Mouse (Mus musculus) liver, adult 2 months (tissue): ENCODE measurements at regions not wholly inside any gene's neighbourhood (a gene's known extent, or its start where the extent isn't known, plus 50 kb on each side); places are given as distances from the start of the nearest gene placed in this dataset.

Experiments used
- DNase-seq: peaks from one replicate; pipeline ENCODE4 v3.0.0-alpha.2; 2011; ENCODE audit warnings: low read depth, low spot score; ENCODE audit errors: extremely low read depth
- H3K27ac ChIP-seq: fragments of 200-500 bp; replicated peaks from 2 replicates; pipeline ENCODE4 v1.5.1; 2012; ENCODE audit warnings: low read depth, mild to moderate bottlenecking, control low read depth, inconsistent platforms, low read length; ENCODE audit not compliant: insufficient read depth
- H3K27me3 ChIP-seq: fragments of 200-500 bp; 2 replicates; pipeline ENCODE4 v1.6.1; 2012; ENCODE audit warnings: mild to moderate bottlenecking, moderate library complexity, low read length, inconsistent platforms; ENCODE audit not compliant: control insufficient read depth, insufficient read depth
- H3K36me3 ChIP-seq: fragments of 200-500 bp; 2 replicates; pipeline ENCODE4 v1.6.1; 2012; ENCODE audit warnings: low read length, inconsistent platforms; ENCODE audit not compliant: control insufficient read depth, insufficient read depth
- H3K4me1 ChIP-seq: fragments of 200-500 bp; 2 replicates; pipeline ENCODE4 v1.6.1; 2011; ENCODE audit warnings: low read length; ENCODE audit not compliant: control insufficient read depth, insufficient read depth
- H3K4me3 ChIP-seq: fragments of 200-500 bp; 2 replicates; pipeline ENCODE4 v1.5.1; 2011; ENCODE audit warnings: low read depth, mild to moderate bottlenecking, control low read depth, low read length, moderate library complexity; ENCODE audit not compliant: insufficient read depth
- H3K79me2 ChIP-seq: fragments of 200-500 bp; 2 replicates; pipeline ENCODE4 v1.6.1; 2012; ENCODE audit warnings: inconsistent platforms, mild to moderate bottlenecking, low read length, moderate library complexity; ENCODE audit not compliant: control insufficient read depth, insufficient read depth
- H3K9ac ChIP-seq: fragments of 200-500 bp; 2 replicates; pipeline ENCODE4 v1.6.1; 2012; ENCODE audit warnings: low read depth, mild to moderate bottlenecking, control low read depth, inconsistent platforms, low read length
- CTCF ChIP-seq: fragments of 200-500 bp; IDR thresholded peaks from 2 replicates; pipeline ENCODE4 v1.5.1; 2011; ENCODE audit warnings: low read depth, low read length, control low read depth
- POLR2A ChIP-seq: fragments of 200-500 bp; IDR thresholded peaks from 2 replicates; pipeline ENCODE4 v1.6.1; 2011; ENCODE audit warnings: low read length, control low read depth; ENCODE audit not compliant: insufficient read depth; ENCODE audit errors: extremely low read depth
- WGBS: fragments of 180-500 bp; shearing (Covaris S2); methylation state at CpG from one replicate; pipeline ENCODE4 v1.1.7; 2018; 5-methylcytosine and 5-hydroxymethylcytosine counted together

- WGBS: 13% methylated on average over 4 of the region's 4 CpGs
- Histone ChIP-seq H3K27me3 (no peaks in the 10 kb centered on the region), H3K36me3 (no peaks in the 10 kb centered on the region), H3K9ac (no peak overlapping the region), H3K4me3 (no peak overlapping the region), H3K4me1 (no peaks in the 10 kb centered on the region), H3K27ac (no peak overlapping the region), H3K79me2 (no peaks in the 10 kb centered on the region)
- DNase-seq: peak; percentile 8
- TF ChIP-seq POLR2A (no peak), CTCF (peak; percentile 92)
These were observed 351.3 kb downstream of the Ptpru start for GRCm38 (mm10) chr4:131486821-131487220.

GRCm38 (mm10) chr4:131488246-131488645 is 349.8 kb downstream of the Ptpru start:
- 45% methylated on average over 6 of the region's 6 CpGs for WGBS
- no peak overlapping the region for H3K27ac ChIP-seq
- TF ChIP-seq POLR2A: no peak
- TF ChIP-seq CTCF: no peak
- no peak overlapping the region for H3K9ac ChIP-seq
- no peaks in the 10 kb centered on the region for H3K36me3 ChIP-seq
- H3K4me3 ChIP-seq: no peak overlapping the region
- H3K27me3 ChIP-seq: no peaks in the 10 kb centered on the region
- H3K4me1 ChIP-seq: no peaks in the 10 kb centered on the region
- H3K79me2 ChIP-seq: no peaks in the 10 kb centered on the region
- DNase-seq: no peak

DNA sequence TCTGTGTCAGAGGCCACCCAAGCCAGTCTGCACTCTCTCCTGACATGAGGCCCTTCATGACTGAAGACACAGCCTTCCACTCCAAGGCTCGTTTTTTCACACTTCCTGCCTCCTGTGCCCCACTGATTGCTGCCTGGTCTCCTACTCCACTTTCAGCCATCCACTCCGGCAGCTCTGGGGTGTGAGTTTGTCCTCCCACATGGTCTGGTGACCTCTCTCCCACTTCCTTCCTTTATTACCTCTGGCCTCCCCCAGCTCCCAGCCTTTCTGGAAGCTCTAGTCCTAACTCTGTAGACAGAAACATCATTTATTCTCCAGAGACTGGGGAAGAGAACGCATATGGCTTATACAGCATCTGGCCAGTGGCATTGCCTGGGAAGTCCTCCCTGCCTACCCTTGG is 349.0 kb downstream of the Ptpru start:
- 43% methylated on average over 3 of the region's 3 CpGs for WGBS
- no peaks in the 10 kb centered on the region for H3K27me3 ChIP-seq
- H3K9ac ChIP-seq: no peak overlapping the region
- no peaks in the 10 kb centered on the region for H3K4me1 ChIP-seq
- no peak for DNase-seq
- TF ChIP-seq POLR2A (no peak), CTCF (no peak)
- no peak overlapping the region for H3K27ac ChIP-seq
- no peaks in the 10 kb centered on the region for H3K79me2 ChIP-seq
- H3K36me3 ChIP-seq: no peaks in the 10 kb centered on the region
- no peak overlapping the region for H3K4me3 ChIP-seq

GRCm38 (mm10) chr4:131491960-131492359 is 346.1 kb downstream of the Ptpru start:
- no peaks in the 10 kb centered on the region for H3K4me1 ChIP-seq
- H3K27ac ChIP-seq: no peak overlapping the region
- TF ChIP-seq CTCF (no peak), POLR2A (no peak)
- no peak overlapping the region for H3K4me3 ChIP-seq
- no peak for DNase-seq
- H3K27me3 ChIP-seq: no peaks in the 10 kb centered on the region
- no peaks in the 10 kb centered on the region for H3K36me3 ChIP-seq
- no peaks in the 10 kb centered on the region for H3K79me2 ChIP-seq
- no peak overlapping the region for H3K9ac ChIP-seq
- WGBS: 61% methylated on average over 4 of the region's 4 CpGs

- Histone ChIP-seq H3K4me1 (no peaks in the 10 kb centered on the region), H3K79me2 (no peaks in the 10 kb centered on the region), H3K4me3 (no peak overlapping the region), H3K9ac (no peak overlapping the region), H3K27me3 (no peaks in the 10 kb centered on the region), H3K36me3 (no peaks in the 10 kb centered on the region), H3K27ac (no peak overlapping the region)
- no peak for DNase-seq
- no peak for TF ChIP-seq CTCF
- no peak for TF ChIP-seq POLR2A
- 51% methylated on average over 4 of the region's 4 CpGs for WGBS
These were observed 344.4 kb downstream of the Ptpru start for GRCm38 (mm10) chr4:131493726-131494125.

GRCm38 (mm10) chr4:131496900-131497299 is 341.2 kb downstream of the Ptpru start:
- no peak for DNase-seq
- TF ChIP-seq POLR2A (no peak), CTCF (no peak)
- Histone ChIP-seq H3K4me3 (no peak overlapping the region), H3K27me3 (no peaks in the 10 kb centered on the region), H3K36me3 (no peaks in the 10 kb centered on the region), H3K27ac (no peak overlapping the region), H3K79me2 (no peaks in the 10 kb centered on the region), H3K4me1 (no peaks in the 10 kb centered on the region), H3K9ac (no peak overlapping the region)
- 62% methylated on average over 5 of the region's 5 CpGs for WGBS
